Mouse (Mus musculus) kidney, postnatal 10 days (tissue): Measurements from ENCODE around the gene Fam214b.

Experiments used
- DNase-seq: peaks from one replicate; pipeline ENCODE4 v3.0.0; 2021; ENCODE audit warnings: mixed read lengths

The Fam214b gene

GRCm38 (mm10) chr4:43038567-43039495, 7.2 kb downstream of the Fam214b start:
- DNase-seq = peak; percentile 54

GRCm38 (mm10) chr4:43037860-43038566, 8.0 kb downstream of the Fam214b start:
- no peak for DNase-seq

- no peak for DNase-seq
These were observed 9.7 kb downstream of the Fam214b start for GRCm38 (mm10) chr4:43036356-43036755.

- no peak for DNase-seq
These were observed 10.2 kb downstream of the Fam214b start for GRCm38 (mm10) chr4:43035851-43036250.

GRCm38 (mm10) chr4:43033481-43033880, 12.5 kb downstream of the Fam214b start:
- DNase-seq = no peak

- DNase-seq = no peak
These were observed 13.5 kb downstream of the Fam214b start for GRCm38 (mm10) chr4:43032501-43032900.

GRCm38 (mm10) chr4:43031237-43031995, 14.6 kb downstream of the Fam214b start, which contains the start of gene Stoml2:
Gene Stoml2 (minus strand): TSS chr4:43031710.
- peak; percentile 96 for DNase-seq

- peak; percentile 66 for DNase-seq
These were observed 15.2 kb downstream of the Fam214b start for GRCm38 (mm10) chr4:43030780-43031230.

GRCm38 (mm10) chr4:43030352-43030751, 15.7 kb downstream of the Fam214b start:
- DNase-seq = no peak

GRCm38 (mm10) chr4:43029749-43030148, 16.3 kb downstream of the Fam214b start:
- DNase-seq = no peak

GRCm38 (mm10) chr4:43029121-43029520, 16.9 kb downstream of the Fam214b start:
- no peak for DNase-seq

- peak; percentile 97 for DNase-seq
These were observed 20.7 kb downstream of the Fam214b start, which contains the start of gene Pigo for GRCm38 (mm10) chr4:43025084-43025960. Gene Pigo (minus strand): TSS chr4:43025819.

- no peak for DNase-seq
These were observed 21.3 kb downstream of the Fam214b start for GRCm38 (mm10) chr4:43024673-43025072.

GRCm38 (mm10) chr4:43021341-43021740, 24.7 kb downstream of the Fam214b start:
- DNase-seq = no peak

- no peak for DNase-seq
These were observed 25.1 kb downstream of the Fam214b start for GRCm38 (mm10) chr4:43020876-43021275.

GRCm38 (mm10) chr4:43019641-43020465, 26.2 kb downstream of the Fam214b start:
- no peak for DNase-seq

- no peak for DNase-seq
These were observed 26.8 kb downstream of the Fam214b start for GRCm38 (mm10) chr4:43019176-43019575.

- DNase-seq = no peak
These were observed 27.9 kb downstream of the Fam214b start for GRCm38 (mm10) chr4:43018156-43018555.

- DNase-seq = no peak
These were observed 33.9 kb downstream of the Fam214b start for GRCm38 (mm10) chr4:43012091-43012490.

- peak; percentile 90 for DNase-seq
These were observed 35.6 kb downstream of the Fam214b start, which contains the start of gene Fancg for GRCm38 (mm10) chr4:43010161-43011038. Gene Fancg (minus strand): TSS chr4:43010506.
